Mouse (Mus musculus): ENCODE results near the gene Gm45234. TPM values are rescaled to one million over a fixed set of nuclear protein-coding genes. Genes with fewer than 3 reads are reported as not detected.
A peak's percentile ranks its signal among the peaks of the same experiment; 100 is the strongest.

Gene Gm45234
- polyA plus RNA-seq, 1 experiment from 2014 or later: not detected

- Histone ChIP-seq H3K4me3 (no peak overlapping the region), H3K9me3 (replicated peaks) (no peaks in the 10 kb centered on the region), H3K4me2 (no peak overlapping the region), H3K36me3 (no peaks in the 10 kb centered on the region), H3K27me3 (replicated peaks) (no peaks in the 10 kb centered on the region), H3K9ac (no peak overlapping the region), H3K4me1 (replicated peaks) (peaks cover 13% of the 10 kb centered on the region), H3K27ac (ENCODE audit: poor library complexity, severe bottlenecking) (no peak overlapping the region)
- no peak for ATAC-seq (ENCODE audit: insufficient number of reproducible peaks, low FRiP score)
- 68% methylated on average over 6 of the region's 6 CpGs for WGBS
Measured at GRCm38 (mm10) chr6:124722876-124723473, 32.8 kb downstream of the Gm45234 start.

GRCm38 (mm10) chr6:124720904-124721303 is 34.9 kb downstream of the Gm45234 start:
- H3K27me3 ChIP-seq (replicated peaks): no peaks in the 10 kb centered on the region
- H3K27ac ChIP-seq (ENCODE audit: poor library complexity, severe bottlenecking): no peak overlapping the region
- 79% methylated on average over 11 of the region's 11 CpGs for WGBS
- no peak overlapping the region for H3K9ac ChIP-seq
- peaks cover 13% of the 10 kb centered on the region for H3K4me1 ChIP-seq (replicated peaks)
- H3K36me3 ChIP-seq: peaks cover 20% of the 10 kb centered on the region
- H3K9me3 ChIP-seq (replicated peaks): no peaks in the 10 kb centered on the region
- H3K4me2 ChIP-seq: no peak overlapping the region
- ATAC-seq (ENCODE audit: insufficient number of reproducible peaks, low FRiP score): no peak
- no peak overlapping the region for H3K4me3 ChIP-seq

- peaks cover 34% of the 10 kb centered on the region for H3K36me3 ChIP-seq
- H3K4me1 ChIP-seq (replicated peaks): peaks cover 13% of the 10 kb centered on the region
- H3K4me3 ChIP-seq: no peak overlapping the region
- H3K27me3 ChIP-seq (replicated peaks): no peaks in the 10 kb centered on the region
- H3K27ac ChIP-seq (ENCODE audit: poor library complexity, severe bottlenecking): no peak overlapping the region
- no peak overlapping the region for H3K9ac ChIP-seq
- no peaks in the 10 kb centered on the region for H3K9me3 ChIP-seq (replicated peaks)
- WGBS: 44% methylated on average over 7 of the region's 7 CpGs
- ATAC-seq (ENCODE audit: insufficient number of reproducible peaks, low FRiP score): no peak
- no peak overlapping the region for H3K4me2 ChIP-seq
Measured at GRCm38 (mm10) chr6:124719354-124719978, 36.4 kb downstream of the Gm45234 start.

GRCm38 (mm10) chr6:124718703-124719102 is 37.1 kb downstream of the Gm45234 start:
- Histone ChIP-seq H3K4me3 (no peak overlapping the region), H3K27ac (ENCODE audit: poor library complexity, severe bottlenecking) (no peak overlapping the region), H3K27me3 (replicated peaks) (no peaks in the 10 kb centered on the region), H3K4me1 (replicated peaks) (peaks cover 20% of the 10 kb centered on the region), H3K36me3 (peaks cover 42% of the 10 kb centered on the region), H3K9ac (no peak overlapping the region), H3K9me3 (replicated peaks) (no peaks in the 10 kb centered on the region), H3K4me2 (no peak overlapping the region)
- 64% methylated on average over 16 of the region's 16 CpGs for WGBS
- no peak for ATAC-seq (ENCODE audit: insufficient number of reproducible peaks, low FRiP score)

- Histone ChIP-seq H3K4me2 (no peak overlapping the region), H3K27ac (ENCODE audit: poor library complexity, severe bottlenecking) (no peak overlapping the region), H3K27me3 (replicated peaks) (no peaks in the 10 kb centered on the region), H3K36me3 (peaks cover 43% of the 10 kb centered on the region), H3K4me1 (replicated peaks) (peaks cover 27% of the 10 kb centered on the region), H3K4me3 (no peak overlapping the region), H3K9me3 (replicated peaks) (no peaks in the 10 kb centered on the region), H3K9ac (no peak overlapping the region)
- no peak for ATAC-seq (ENCODE audit: insufficient number of reproducible peaks, low FRiP score)
- 76% methylated on average over 13 of the region's 13 CpGs for WGBS
Measured at GRCm38 (mm10) chr6:124717968-124718367, 37.9 kb downstream of the Gm45234 start.

GRCm38 (mm10) chr6:124716864-124717490 is 38.8 kb downstream of the Gm45234 start:
- peaks cover 43% of the 10 kb centered on the region for H3K36me3 ChIP-seq
- peaks cover 30% of the 10 kb centered on the region for H3K4me1 ChIP-seq (replicated peaks)
- H3K27me3 ChIP-seq (replicated peaks): no peaks in the 10 kb centered on the region
- ATAC-seq (ENCODE audit: insufficient number of reproducible peaks, low FRiP score): no peak
- no peak overlapping the region for H3K27ac ChIP-seq (ENCODE audit: poor library complexity, severe bottlenecking)
- WGBS: 68% methylated on average over 20 of the region's 20 CpGs
- no peak overlapping the region for H3K4me3 ChIP-seq
- no peak overlapping the region for H3K9ac ChIP-seq
- H3K9me3 ChIP-seq (replicated peaks): no peaks in the 10 kb centered on the region
- H3K4me2 ChIP-seq: no peak overlapping the region

GRCm38 (mm10) chr6:124712918-124713317 is 42.9 kb downstream of the Gm45234 start:
- Histone ChIP-seq H3K4me3 (peak overlapping the region; percentile 76), H3K9ac (peak overlapping the region; percentile 92), H3K36me3 (peaks cover 53% of the 10 kb centered on the region), H3K27ac (ENCODE audit: poor library complexity, severe bottlenecking) (peak overlapping the region; percentile 81), H3K9me3 (replicated peaks) (no peaks in the 10 kb centered on the region), H3K4me1 (replicated peaks) (peaks cover 34% of the 10 kb centered on the region), H3K4me2 (peak overlapping the region; percentile 96), H3K27me3 (replicated peaks) (no peaks in the 10 kb centered on the region)
- WGBS: 16% methylated on average over 11 of the region's 11 CpGs
- ATAC-seq (ENCODE audit: insufficient number of reproducible peaks, low FRiP score): no peak

GRCm38 (mm10) chr6:124711824-124712782 is 43.7 kb downstream of the Gm45234 start, which contains the start of the genes Emg1 and Phb2:
Gene Emg1 (minus strand): TSS chr6:124712178.
Gene Phb2 (plus strand): TSS chr6:124712336.
- peak within 1 kb of the TSS; percentile 96 for H3K4me2 ChIP-seq
- peak; percentile 98 for ATAC-seq (ENCODE audit: insufficient number of reproducible peaks, low FRiP score)

GRCm38 (mm10) chr6:124708289-124708889 is 47.4 kb downstream of the Gm45234 start:
- no peaks in the 10 kb centered on the region for H3K27me3 ChIP-seq (replicated peaks)
- WGBS: 92% methylated on average over 10 of the region's 10 CpGs
- no peaks in the 10 kb centered on the region for H3K9me3 ChIP-seq (replicated peaks)
- no peak for ATAC-seq (ENCODE audit: insufficient number of reproducible peaks, low FRiP score)
- no peak overlapping the region for H3K4me3 ChIP-seq
- H3K4me2 ChIP-seq: no peak overlapping the region
- H3K27ac ChIP-seq (ENCODE audit: poor library complexity, severe bottlenecking): no peak overlapping the region
- no peak overlapping the region for H3K9ac ChIP-seq
- peaks cover 28% of the 10 kb centered on the region for H3K4me1 ChIP-seq (replicated peaks)
- peaks cover 44% of the 10 kb centered on the region for H3K36me3 ChIP-seq

More at GRCm38 (mm10) chr6:124711824-124712782, 43.7 kb downstream of the Gm45234 start, which contains the start of the genes Emg1 and Phb2:
- no peaks in the 10 kb centered on the region for H3K27me3 ChIP-seq (replicated peaks)
- H3K36me3 ChIP-seq: peaks cover 51% of the 10 kb centered on the region
- peaks cover 34% of the 10 kb centered on the region for H3K4me1 ChIP-seq (replicated peaks)
- no peaks in the 10 kb centered on the region for H3K9me3 ChIP-seq (replicated peaks)
- peak within 1 kb of the TSS; percentile 92 for H3K9ac ChIP-seq
- H3K4me3 ChIP-seq: peak within 1 kb of the TSS; percentile 76
- under 1% methylated on average over 76 of the region's 76 CpGs for WGBS
- H3K27ac ChIP-seq (ENCODE audit: poor library complexity, severe bottlenecking): peak within 1 kb of the TSS; percentile 81

GRCm38 (mm10) chr6:124706061-124706627 is 49.7 kb downstream of the Gm45234 start:
- H3K4me1 ChIP-seq (replicated peaks): peaks cover 19% of the 10 kb centered on the region
- H3K4me3 ChIP-seq: no peak overlapping the region
- H3K9ac ChIP-seq: no peak overlapping the region
- H3K27me3 ChIP-seq (replicated peaks): no peaks in the 10 kb centered on the region
- no peaks in the 10 kb centered on the region for H3K9me3 ChIP-seq (replicated peaks)
- WGBS: 74% methylated on average over 5 of the region's 5 CpGs
- no peak overlapping the region for H3K27ac ChIP-seq (ENCODE audit: poor library complexity, severe bottlenecking)
- peaks cover 66% of the 10 kb centered on the region for H3K36me3 ChIP-seq
- H3K4me2 ChIP-seq: no peak overlapping the region
- ATAC-seq (ENCODE audit: insufficient number of reproducible peaks, low FRiP score): no peak
